Comparison of ENCODE assay signal across 12 mouse cellular contexts in genomic region chr6:42381916-42382381, GRCm38 (mm10). TPM values are rescaled to one million over a fixed set of nuclear protein-coding genes. Genes with fewer than 3 reads are reported as not detected.
A peak's percentile ranks its signal among the peaks of the same experiment; 100 is the strongest.
DNase-seq lines count a peak whose midpoint lies in the region; ATAC-seq lines count a peak whose summit lies in the region.
"Had no signal": no experiment of that assay in that cellular context is flagged by ENCODE, and none has a peak within 500 bp of the region (broad histone marks: within the 10 kb centered on the region; RNA-seq: fewer than 3 reads in every experiment).

No protein-coding gene starts in this region.

- intact Hi-C loops in left cerebral cortex, postnatal 25 days (cut with DNase I) = loop anchor here (2.0 to 5.0 kb wide), 2 partner anchors 155 to 200 kb away; no protein-coding TSS in a partner anchor

- DNase-seq in forebrain, embryonic 10.5 days (ENCODE audit: extremely low spot score, low spot score) = no peak
- no peak for DNase-seq in limb, embryonic 10.5 days (ENCODE audit: low spot score)
- no peak for DNase-seq in left cerebral cortex, postnatal 25 days (ENCODE audit: low spot score in 2 of 2)
- DNase-seq in ovary, adult 18-20 months (ENCODE audit: low spot score) = no peak
- DNase-seq: cerebellum, adult 11 months had no signal

- H3K9me3 ChIP-seq in forebrain, embryonic 10.5 days = no peaks in the 10 kb centered on the region
- H3K9me3 ChIP-seq in forebrain, embryonic 12.5 days = no peaks in the 10 kb centered on the region
- no peaks in the 10 kb centered on the region for H3K9me3 ChIP-seq in neural tube, embryonic 13.5 days
- no peaks in the 10 kb centered on the region for H3K9me3 ChIP-seq in neural tube, embryonic 15.5 days (replicated peaks)
- no peaks in the 10 kb centered on the region for H3K9me3 ChIP-seq in limb, embryonic 10.5 days (replicated peaks)
- H3K9me3 ChIP-seq: forebrain, embryonic 13.5 days; megakaryocyte, embryonic 14.5 days had no signal

- H3K27ac ChIP-seq in forebrain, embryonic 10.5 days = peak overlapping the region; percentile 58; the same call in 1 of the 2 replicates
- H3K27ac ChIP-seq in forebrain, embryonic 12.5 days = no peak overlapping the region
- no peak overlapping the region; the same call in 1 of the 2 replicates for H3K27ac ChIP-seq in neural tube, embryonic 13.5 days (replicated peaks)
- H3K27ac ChIP-seq in neural tube, embryonic 15.5 days (replicated peaks) = no peak overlapping the region
- peak overlapping the region; percentile 74 for H3K27ac ChIP-seq in limb, embryonic 10.5 days
- H3K27ac ChIP-seq: forebrain, embryonic 13.5 days had no signal

- no peak for ATAC-seq in forebrain, embryonic 12.5 days (ENCODE audit: low FRiP score)
- ATAC-seq in neural tube, embryonic 13.5 days (ENCODE audit: low read depth) = peak; percentile 40; the same call in 1 of the 2 replicates
- ATAC-seq in neural tube, embryonic 15.5 days (ENCODE audit: low FRiP score) = no peak
- no peak for ATAC-seq in CD4-positive, CD25-positive, alpha-beta regulatory T cell, adult 4 months
- ATAC-seq: forebrain, embryonic 13.5 days had no signal

- 75% methylated on average over 9 of the region's 9 CpGs for WGBS in forebrain, embryonic 10.5 days
- 75% methylated on average over 9 of the region's 9 CpGs for WGBS in forebrain, embryonic 12.5 days
- WGBS in neural tube, embryonic 13.5 days = 70% methylated on average over 9 of the region's 9 CpGs
- 71% methylated on average over 9 of the region's 9 CpGs for WGBS in neural tube, embryonic 15.5 days
- 68% methylated on average over 9 of the region's 9 CpGs for WGBS in limb, embryonic 10.5 days

- peaks cover 12% of the 10 kb centered on the region for H3K4me1 ChIP-seq in forebrain, embryonic 10.5 days
- no peaks in the 10 kb centered on the region for H3K4me1 ChIP-seq in forebrain, embryonic 12.5 days
- no peaks in the 10 kb centered on the region; the same call in 1 of the 2 replicates for H3K4me1 ChIP-seq in neural tube, embryonic 13.5 days (replicated peaks)
- H3K4me1 ChIP-seq in neural tube, embryonic 15.5 days = 0 out of 2 replicates have a peak, but pooled peaks cover 3% of the 10 kb centered on the region
- peaks cover 15% of the 10 kb centered on the region for H3K4me1 ChIP-seq in limb, embryonic 10.5 days
- H3K4me1 ChIP-seq: forebrain, embryonic 13.5 days had no signal

- H3K36me3 ChIP-seq in forebrain, embryonic 10.5 days (replicated peaks) = no peaks in the 10 kb centered on the region
- no peaks in the 10 kb centered on the region for H3K36me3 ChIP-seq in forebrain, embryonic 12.5 days (replicated peaks)
- no peaks in the 10 kb centered on the region for H3K36me3 ChIP-seq in neural tube, embryonic 13.5 days
- H3K36me3 ChIP-seq in neural tube, embryonic 15.5 days = no peaks in the 10 kb centered on the region
- H3K36me3 ChIP-seq in limb, embryonic 10.5 days = no peaks in the 10 kb centered on the region

- no peak overlapping the region for H3K4me3 ChIP-seq in forebrain, embryonic 10.5 days
- H3K4me3 ChIP-seq in forebrain, embryonic 12.5 days (replicated peaks) = no peak overlapping the region
- H3K4me3 ChIP-seq in neural tube, embryonic 13.5 days = no peak overlapping the region
- no peak overlapping the region for H3K4me3 ChIP-seq in neural tube, embryonic 15.5 days (replicated peaks)
- H3K4me3 ChIP-seq in limb, embryonic 10.5 days = no peak overlapping the region
- H3K4me3 ChIP-seq: forebrain, embryonic 13.5 days; megakaryocyte, embryonic 14.5 days had no signal

- no peak overlapping the region for H3K4me2 ChIP-seq in forebrain, embryonic 12.5 days
- no peak overlapping the region for H3K4me2 ChIP-seq in neural tube, embryonic 13.5 days
- no peak overlapping the region for H3K4me2 ChIP-seq in neural tube, embryonic 15.5 days
- H3K4me2 ChIP-seq: forebrain, embryonic 13.5 days had no signal

- H3K9ac ChIP-seq in forebrain, embryonic 12.5 days = no peak overlapping the region
- H3K9ac ChIP-seq in neural tube, embryonic 13.5 days = no peak overlapping the region
- no peak overlapping the region for H3K9ac ChIP-seq in neural tube, embryonic 15.5 days (replicated peaks)
- H3K9ac ChIP-seq: forebrain, embryonic 13.5 days had no signal

- H3K27me3 ChIP-seq in forebrain, embryonic 10.5 days (ENCODE audit: poor library complexity, severe bottlenecking) = peaks cover 20% of the 10 kb centered on the region; the same call in 1 of the 2 replicates
- H3K27me3 ChIP-seq in forebrain, embryonic 12.5 days = no peaks in the 10 kb centered on the region
- H3K27me3 ChIP-seq in neural tube, embryonic 13.5 days = no peaks in the 10 kb centered on the region
- no peaks in the 10 kb centered on the region for H3K27me3 ChIP-seq in neural tube, embryonic 15.5 days (replicated peaks)
- no peaks in the 10 kb centered on the region for H3K27me3 ChIP-seq in limb, embryonic 10.5 days (ENCODE audit: low read depth, poor library complexity, severe bottlenecking)
- H3K27me3 ChIP-seq: forebrain, embryonic 13.5 days had no signal

RNA-seq across cellular contexts. Expression of gene Epha1, which starts 8.9 kb away (rescaled TPM):
- 1.8 and 2.0 TPM in 2 replicates for polyA plus RNA-seq in forebrain, embryonic 10.5 days (2016; fragmentation: Nextera tagmentation; extraction: Ambion mirVana)
- 0.69 and 1.4 TPM in 2 replicates for polyA plus RNA-seq in forebrain, embryonic 12.5 days (2016; fragmentation: Nextera tagmentation; extraction: Ambion mirVana)
- polyA plus RNA-seq in neural tube, embryonic 13.5 days (2015; fragmentation: Nextera tagmentation; extraction: Ambion mirVana) = 0.24 and 0.61 TPM in 2 replicates
- 0.24 and 1.9 TPM in 2 replicates for polyA plus RNA-seq in neural tube, embryonic 15.5 days (2015; fragmentation: Nextera tagmentation; extraction: Ambion mirVana)
- 7.2 and 7.7 TPM in 2 replicates for polyA plus RNA-seq in limb, embryonic 10.5 days (2016; fragmentation: Nextera tagmentation; extraction: Ambion mirVana)
- 1 to 10 TPM in 1 of 2 experiments, under 1 TPM in 1; 0.98 to 1.2 TPM for polyA plus RNA-seq in CD4-positive, CD25-positive, alpha-beta regulatory T cell, adult 4 months (2017; shearing (Covaris generic))
- under 1 TPM; 0.21 to 0.27 TPM for total RNA-seq in left cerebral cortex, postnatal 25 days (2021)

RNA-seq across cellular contexts. Expression of gene Tas2r143, which starts 18.1 kb away (rescaled TPM):
- not detected in 2 replicates for polyA plus RNA-seq in forebrain, embryonic 10.5 days (2016; fragmentation: Nextera tagmentation; extraction: Ambion mirVana)
- not detected in 2 replicates for polyA plus RNA-seq in forebrain, embryonic 12.5 days (2016; fragmentation: Nextera tagmentation; extraction: Ambion mirVana)
- polyA plus RNA-seq in neural tube, embryonic 13.5 days (2015; fragmentation: Nextera tagmentation; extraction: Ambion mirVana) = not detected in 2 replicates
- polyA plus RNA-seq in neural tube, embryonic 15.5 days (2015; fragmentation: Nextera tagmentation; extraction: Ambion mirVana) = not detected in 2 replicates
- polyA plus RNA-seq in limb, embryonic 10.5 days (2016; fragmentation: Nextera tagmentation; extraction: Ambion mirVana) = not detected in 2 replicates
- polyA plus RNA-seq in CD4-positive, CD25-positive, alpha-beta regulatory T cell, adult 4 months (2017; shearing (Covaris generic)) = not detected
- total RNA-seq in left cerebral cortex, postnatal 25 days (2021) = not detected
- polyA plus RNA-seq: forebrain, embryonic 13.5 days; thymus, postnatal 0 days had no signal

RNA-seq across cellular contexts. Expression of gene Tas2r135, which starts 23.3 kb away (rescaled TPM):
- not detected in 2 replicates for polyA plus RNA-seq in forebrain, embryonic 10.5 days (2016; fragmentation: Nextera tagmentation; extraction: Ambion mirVana)
- not detected in 2 replicates for polyA plus RNA-seq in forebrain, embryonic 12.5 days (2016; fragmentation: Nextera tagmentation; extraction: Ambion mirVana)
- not detected in 2 replicates for polyA plus RNA-seq in neural tube, embryonic 13.5 days (2015; fragmentation: Nextera tagmentation; extraction: Ambion mirVana)
- polyA plus RNA-seq in neural tube, embryonic 15.5 days (2015; fragmentation: Nextera tagmentation; extraction: Ambion mirVana) = not detected in 2 replicates
- polyA plus RNA-seq in limb, embryonic 10.5 days (2016; fragmentation: Nextera tagmentation; extraction: Ambion mirVana) = not detected in 2 replicates
- not detected for polyA plus RNA-seq in CD4-positive, CD25-positive, alpha-beta regulatory T cell, adult 4 months (2017; shearing (Covaris generic))
- not detected for total RNA-seq in left cerebral cortex, postnatal 25 days (2021)
- polyA plus RNA-seq: forebrain, embryonic 13.5 days; thymus, postnatal 0 days had no signal

RNA-seq across cellular contexts. Expression of gene Zyx, which starts 32.5 kb away (rescaled TPM):
- polyA plus RNA-seq in forebrain, embryonic 10.5 days (2016; fragmentation: Nextera tagmentation; extraction: Ambion mirVana) = 79.3 and 80.8 TPM in 2 replicates
- 66.6 and 71.1 TPM in 2 replicates for polyA plus RNA-seq in forebrain, embryonic 12.5 days (2016; fragmentation: Nextera tagmentation; extraction: Ambion mirVana)
- polyA plus RNA-seq in neural tube, embryonic 13.5 days (2015; fragmentation: Nextera tagmentation; extraction: Ambion mirVana) = 56.4 and 56.5 TPM in 2 replicates
- polyA plus RNA-seq in neural tube, embryonic 15.5 days (2015; fragmentation: Nextera tagmentation; extraction: Ambion mirVana) = 60.0 and 72.5 TPM in 2 replicates
- 115 and 126 TPM in 2 replicates for polyA plus RNA-seq in limb, embryonic 10.5 days (2016; fragmentation: Nextera tagmentation; extraction: Ambion mirVana)
- 10 to 100 TPM; 37.2 to 50.6 TPM for polyA plus RNA-seq in CD4-positive, CD25-positive, alpha-beta regulatory T cell, adult 4 months (2017; shearing (Covaris generic))
- total RNA-seq in left cerebral cortex, postnatal 25 days (2021) = 10 to 100 TPM; 51.4 to 53.4 TPM

RNA-seq across cellular contexts. Expression of gene Tas2r126, which starts 52.4 kb away (rescaled TPM):
- not detected in 2 replicates for polyA plus RNA-seq in forebrain, embryonic 10.5 days (2016; fragmentation: Nextera tagmentation; extraction: Ambion mirVana)
- not detected in 2 replicates for polyA plus RNA-seq in forebrain, embryonic 12.5 days (2016; fragmentation: Nextera tagmentation; extraction: Ambion mirVana)
- polyA plus RNA-seq in neural tube, embryonic 13.5 days (2015; fragmentation: Nextera tagmentation; extraction: Ambion mirVana) = not detected in 2 replicates
- polyA plus RNA-seq in neural tube, embryonic 15.5 days (2015; fragmentation: Nextera tagmentation; extraction: Ambion mirVana) = 0.20 TPM in 1 of 2 replicates, not detected in the other
- polyA plus RNA-seq in limb, embryonic 10.5 days (2016; fragmentation: Nextera tagmentation; extraction: Ambion mirVana) = not detected in 2 replicates
- not detected for polyA plus RNA-seq in CD4-positive, CD25-positive, alpha-beta regulatory T cell, adult 4 months (2017; shearing (Covaris generic))
- under 1 TPM in 1 of 2 experiments, not detected in 1; 0.37 TPM for total RNA-seq in left cerebral cortex, postnatal 25 days (2021)
- polyA plus RNA-seq: forebrain, embryonic 13.5 days; thymus, postnatal 0 days had no signal

Comparison
In these comparisons a context has a peak if more than half of its experiments do, and no peak if none do; other contexts are left out.
1. H3K27ac ChIP-seq: peak in forebrain, embryonic 10.5 days (single experiment) and limb, embryonic 10.5 days (single experiment); none in forebrain, embryonic 12.5 days (single experiment), neural tube, embryonic 13.5 days (single experiment) and neural tube, embryonic 15.5 days (single experiment).